Mouse (Mus musculus) C2C12 (cell line): ENCODE data around the gene Smarca4. TPM values are rescaled to one million over a fixed set of nuclear protein-coding genes. Genes with fewer than 3 reads are reported as not detected.

Experiments used
- H3K27me3 ChIP-seq: one replicate; pipeline ENCODE4 v1.6.1; 2011; ENCODE audit not compliant: control insufficient read depth, insufficient read depth, insufficient read length
- H3K36me3 ChIP-seq: one replicate; pipeline ENCODE4 v1.6.1; 2011; ENCODE audit not compliant: control insufficient read depth, insufficient read depth
- H3K4me3 ChIP-seq: one replicate; pipeline ENCODE4 v1.5.1; 2011; ENCODE audit warnings: mild to moderate bottlenecking, control low read depth; ENCODE audit not compliant: poor library complexity, insufficient read depth, severe bottlenecking
- H3K79me2 ChIP-seq: one replicate; pipeline ENCODE4 v1.6.1; 2011; ENCODE audit not compliant: control insufficient read depth, insufficient read depth
- H3K79me3 ChIP-seq: one replicate; pipeline ENCODE4 v1.6.1; 2011; ENCODE audit warnings: low read depth, control low read depth
- H3ac ChIP-seq: one replicate; pipeline ENCODE3; 2011; ENCODE audit warnings: low read depth; ENCODE audit not compliant: control insufficient read depth, insufficient read length
- CEBPB ChIP-seq: IDR thresholded peaks from one replicate; pipeline ENCODE4 v1.6.1; 2011; ENCODE audit warnings: low read depth, mild to moderate bottlenecking, control low read depth, moderate library complexity
- CTCF ChIP-seq: IDR thresholded peaks from one replicate; pipeline ENCODE4 v1.5.1; 2011; ENCODE audit not compliant: control insufficient read depth, insufficient read depth, insufficient read length
- FOSL1 ChIP-seq: IDR thresholded peaks from one replicate; pipeline ENCODE4 v1.8.0; 2011; ENCODE audit warnings: mild to moderate bottlenecking, low read length; ENCODE audit not compliant: poor library complexity, insufficient read depth, severe bottlenecking
- MAX ChIP-seq: IDR thresholded peaks from one replicate; pipeline ENCODE4 v1.6.1; 2011; ENCODE audit warnings: mild to moderate bottlenecking, control low read depth
- MYOD1 ChIP-seq: IDR thresholded peaks from one replicate; pipeline ENCODE4 v1.6.1; 2011; ENCODE audit warnings: low read depth; ENCODE audit not compliant: control insufficient read depth, insufficient read length
- MYOG ChIP-seq: IDR thresholded peaks from one replicate; pipeline ENCODE4 v1.6.1; 2011; ENCODE audit not compliant: control insufficient read depth, insufficient read length; ENCODE audit errors: extremely low read depth
- USF1 ChIP-seq: IDR thresholded peaks from one replicate; pipeline ENCODE4 v1.6.1; 2011; ENCODE audit warnings: low read depth, mild to moderate bottlenecking, control low read depth, moderate library complexity
- polyA plus RNA-seq: library from polyadenylated mRNA; unstranded; fragments of >200 nt; fragmentation: generic; extraction: Trizol; gene quantifications from one replicate; pipeline ENCODE4 v1.2.1, GENCODE M21; 2012; ENCODE audit warnings: missing spikeins

The Smarca4 gene
- polyA plus RNA-seq, 1 experiment = 72.2 TPM

GRCm38 (mm10) chr9:21575253-21575652 is 40.7 kb upstream of the Smarca4 start:
- Histone ChIP-seq H3K4me3 (no peak overlapping the region), H3K36me3 (peaks cover 49% of the 10 kb centered on the region), H3ac (no peak overlapping the region), H3K79me2 (no peaks in the 10 kb centered on the region), H3K27me3 (no peaks in the 10 kb centered on the region), H3K79me3 (no peaks in the 10 kb centered on the region)
- TF ChIP-seq CTCF (no peak), FOSL1 (no peak), MYOG (no peak)

GRCm38 (mm10) chr9:21576286-21576685 is 39.7 kb upstream of the Smarca4 start:
- H3K79me3 ChIP-seq = no peaks in the 10 kb centered on the region
- no peaks in the 10 kb centered on the region for H3K27me3 ChIP-seq
- H3K4me3 ChIP-seq = no peak overlapping the region
- peaks cover 46% of the 10 kb centered on the region for H3K36me3 ChIP-seq
- H3K79me2 ChIP-seq = no peaks in the 10 kb centered on the region
- TF ChIP-seq CEBPB = no peak
- no peak for TF ChIP-seq USF1
- no peak for TF ChIP-seq MYOG
- TF ChIP-seq MYOD1 = no peak
- TF ChIP-seq CTCF = no peak
- TF ChIP-seq MAX = no peak
- TF ChIP-seq FOSL1 = no peak
- no peak overlapping the region for H3ac ChIP-seq

- Histone ChIP-seq H3ac (no peak overlapping the region), H3K27me3 (no peaks in the 10 kb centered on the region), H3K36me3 (peaks cover 50% of the 10 kb centered on the region), H3K4me3 (no peak overlapping the region), H3K79me3 (no peaks in the 10 kb centered on the region), H3K79me2 (no peaks in the 10 kb centered on the region)
- TF ChIP-seq CEBPB (no peak), USF1 (no peak), CTCF (no peak)
These were observed 37.7 kb upstream of the Smarca4 start for GRCm38 (mm10) chr9:21578226-21578625.

- TF ChIP-seq MAX (no peak), FOSL1 (no peak), MYOD1 (no peak), USF1 (no peak), MYOG (no peak), CTCF (no peak), CEBPB (no peak)
- Histone ChIP-seq H3K27me3 (no peaks in the 10 kb centered on the region), H3K79me3 (no peaks in the 10 kb centered on the region), H3K79me2 (no peaks in the 10 kb centered on the region), H3ac (no peak overlapping the region), H3K4me3 (no peak overlapping the region), H3K36me3 (peaks cover 75% of the 10 kb centered on the region)
These were observed 30.6 kb upstream of the Smarca4 start for GRCm38 (mm10) chr9:21585401-21585800.

GRCm38 (mm10) chr9:21587678-21588349 is 28.2 kb upstream of the Smarca4 start:
- no peaks in the 10 kb centered on the region for H3K79me3 ChIP-seq
- H3K36me3 ChIP-seq = peaks cover 54% of the 10 kb centered on the region
- H3K79me2 ChIP-seq = no peaks in the 10 kb centered on the region
- no peak overlapping the region for H3K4me3 ChIP-seq
- TF ChIP-seq MAX = no peak
- TF ChIP-seq CEBPB = no peak
- TF ChIP-seq USF1 = no peak
- TF ChIP-seq MYOD1 = no peak
- TF ChIP-seq CTCF = no peak
- TF ChIP-seq FOSL1 = no peak
- TF ChIP-seq MYOG = no peak
- H3ac ChIP-seq = no peak overlapping the region
- H3K27me3 ChIP-seq = no peaks in the 10 kb centered on the region

- no peaks in the 10 kb centered on the region for H3K27me3 ChIP-seq
These were observed 27.6 kb upstream of the Smarca4 start for GRCm38 (mm10) chr9:21588350-21588749.

More at GRCm38 (mm10) chr9:21588350-21588749, 27.6 kb upstream of the Smarca4 start:
- Histone ChIP-seq H3K36me3 (peaks cover 49% of the 10 kb centered on the region), H3K79me3 (no peaks in the 10 kb centered on the region), H3K79me2 (peaks cover 5% of the 10 kb centered on the region), H3K4me3 (no peak overlapping the region), H3ac (no peak overlapping the region)
- TF ChIP-seq MYOG (no peak), CEBPB (no peak), FOSL1 (no peak), MAX (no peak), USF1 (no peak), MYOD1 (no peak), CTCF (no peak)
